Mouse (Mus musculus) right cerebral cortex, adult 2 months (tissue): ENCODE data around the gene Atcay.
"Not testable (repeated sequence)": the region's sequence is repeated elsewhere in the genome, so short reads cannot be mapped to it uniquely, and the experiment has no call there.

Source experiments
- DNase-seq, 2 experiments: peaks; one replicate each; pipeline ENCODE4 v3.0.0; 2021 to 2022; ENCODE audit warnings: low spot score in 2 of 2

The Atcay gene

DNA sequence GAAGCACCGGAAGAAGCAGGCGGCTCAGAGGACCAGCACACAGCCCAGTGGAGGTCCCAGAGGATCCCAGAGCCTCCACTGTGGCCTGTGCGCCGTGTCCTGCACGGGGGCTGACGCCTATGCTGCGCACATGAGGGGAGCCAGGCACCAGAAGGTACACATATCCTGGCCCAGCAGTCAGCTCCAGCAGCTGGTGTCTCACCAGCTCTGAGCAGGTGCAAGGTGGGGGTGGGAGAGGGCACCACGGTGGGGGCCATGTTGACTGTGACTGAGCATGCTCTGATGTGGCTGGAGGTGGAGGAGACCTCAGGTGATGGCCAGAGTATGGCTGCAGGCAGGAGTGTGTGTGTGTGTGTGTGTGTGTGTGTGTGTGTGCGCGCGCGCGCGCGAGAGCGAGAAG lies 11.4 kb upstream of the Atcay start:
- DNase-seq = no peak

GRCm38 (mm10) chr10:81240876-81241275 lies 10.2 kb upstream of the Atcay start:
- DNase-seq = peak; percentile 75 to 80

DNA sequence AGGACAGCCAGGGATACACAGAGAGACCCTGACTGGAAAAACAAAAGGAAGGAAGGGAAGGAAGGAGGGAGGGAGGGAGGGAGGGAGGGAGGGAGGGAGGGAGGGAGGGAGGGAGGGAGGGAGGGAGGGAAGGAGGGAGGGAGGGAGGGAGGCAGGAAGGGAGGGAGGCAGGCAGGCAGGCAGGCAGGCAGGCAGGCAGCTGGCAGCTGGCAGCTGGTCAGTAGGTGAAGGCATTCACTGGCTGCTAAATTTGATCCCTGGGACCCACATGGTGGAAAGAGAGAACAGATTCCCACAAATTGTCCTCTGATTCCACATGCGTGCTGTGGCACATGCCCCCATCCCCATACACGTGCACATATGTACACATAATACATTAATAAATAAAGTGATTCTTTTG lies 8.0 kb upstream of the Atcay start:
- no peak for DNase-seq

DNA sequence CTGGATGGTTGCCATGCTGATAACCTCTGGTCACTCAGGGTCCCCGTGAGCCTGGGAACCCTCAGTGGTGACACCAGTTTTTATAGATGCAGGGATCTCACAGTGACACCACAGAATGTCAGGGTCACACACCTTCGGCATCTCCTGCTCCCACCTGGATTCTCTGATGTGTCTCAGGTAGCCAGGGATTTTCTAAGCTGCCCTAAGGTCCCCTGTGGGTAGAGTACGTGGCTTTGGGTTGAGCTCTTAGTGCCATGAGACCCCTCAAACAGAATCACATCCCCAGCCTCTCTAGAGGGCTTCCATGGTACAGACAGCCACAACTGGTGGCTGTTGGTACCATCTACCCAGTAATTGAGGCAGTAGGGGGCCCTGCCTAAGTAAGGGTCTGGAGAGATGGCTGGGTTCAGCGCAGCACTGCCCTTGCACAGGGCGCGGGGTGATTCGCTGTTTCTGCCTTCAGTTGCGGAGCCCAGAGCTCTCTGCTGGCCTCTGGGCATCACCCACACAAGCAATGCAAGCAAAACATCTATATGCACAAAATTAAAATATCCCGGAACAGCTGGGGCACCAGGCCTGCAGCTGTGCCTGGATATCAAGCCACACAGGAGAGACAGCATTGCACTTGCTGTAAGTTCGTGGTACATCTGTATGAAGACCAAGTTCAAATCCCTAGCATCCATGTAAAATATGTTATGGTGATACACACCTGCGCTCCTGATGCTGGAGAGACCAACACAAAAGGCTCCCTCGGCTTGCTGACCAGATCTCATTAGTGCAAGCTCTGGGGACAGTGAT lies 6.0 kb upstream of the Atcay start:
- DNase-seq = no peak

DNA sequence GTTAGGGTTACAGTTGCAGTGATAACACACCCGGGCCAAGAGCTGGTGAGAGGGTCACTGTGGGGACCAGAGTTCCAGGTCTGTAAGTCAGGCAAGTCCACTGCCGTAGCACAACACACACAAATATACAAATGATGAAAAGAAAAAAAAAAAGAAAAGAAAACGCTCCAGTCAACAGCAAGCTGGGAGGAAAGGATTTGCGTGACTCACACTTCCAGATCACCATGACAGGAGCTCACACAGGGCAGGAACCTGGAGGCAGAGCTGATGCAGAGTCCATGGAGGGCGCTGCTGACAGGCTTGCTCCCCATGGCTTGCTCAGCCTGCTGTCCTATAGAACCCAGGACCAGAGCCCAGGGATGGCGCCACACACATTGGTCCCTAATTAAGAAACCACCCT lies 3.6 kb upstream of the Atcay start:
- DNase-seq = no peak

GRCm38 (mm10) chr10:81233226-81233585 lies 2.6 kb upstream of the Atcay start:
- no peak for DNase-seq

GRCm38 (mm10) chr10:81232580-81233225 lies 2.1 kb upstream of the Atcay start, which contains the start of gene Zfr2:
Zfr2 (plus strand) TSS chr10:81233155.
- peak; percentile 93 to 94 for DNase-seq

DNA sequence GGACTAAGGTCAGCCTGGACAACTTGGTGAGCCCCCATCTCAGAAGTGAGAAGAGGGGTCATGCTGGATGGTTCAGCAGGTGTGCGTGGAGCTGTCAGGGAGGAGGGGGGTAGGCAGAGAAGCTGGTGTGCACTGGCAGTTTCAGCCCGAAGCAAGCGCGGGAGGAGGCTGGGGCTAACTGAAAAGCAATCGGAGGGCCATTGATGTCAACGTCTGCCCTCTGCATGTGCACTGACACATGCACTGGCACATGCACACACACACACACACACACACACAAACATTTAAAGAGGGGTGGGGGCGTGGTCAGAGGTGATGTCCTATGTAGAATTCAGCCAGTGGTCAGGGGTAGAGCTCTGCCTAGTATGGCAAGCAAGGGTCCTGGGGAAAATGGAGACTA lies 803 bp upstream of the Atcay start:
- DNase-seq = no peak

DNA sequence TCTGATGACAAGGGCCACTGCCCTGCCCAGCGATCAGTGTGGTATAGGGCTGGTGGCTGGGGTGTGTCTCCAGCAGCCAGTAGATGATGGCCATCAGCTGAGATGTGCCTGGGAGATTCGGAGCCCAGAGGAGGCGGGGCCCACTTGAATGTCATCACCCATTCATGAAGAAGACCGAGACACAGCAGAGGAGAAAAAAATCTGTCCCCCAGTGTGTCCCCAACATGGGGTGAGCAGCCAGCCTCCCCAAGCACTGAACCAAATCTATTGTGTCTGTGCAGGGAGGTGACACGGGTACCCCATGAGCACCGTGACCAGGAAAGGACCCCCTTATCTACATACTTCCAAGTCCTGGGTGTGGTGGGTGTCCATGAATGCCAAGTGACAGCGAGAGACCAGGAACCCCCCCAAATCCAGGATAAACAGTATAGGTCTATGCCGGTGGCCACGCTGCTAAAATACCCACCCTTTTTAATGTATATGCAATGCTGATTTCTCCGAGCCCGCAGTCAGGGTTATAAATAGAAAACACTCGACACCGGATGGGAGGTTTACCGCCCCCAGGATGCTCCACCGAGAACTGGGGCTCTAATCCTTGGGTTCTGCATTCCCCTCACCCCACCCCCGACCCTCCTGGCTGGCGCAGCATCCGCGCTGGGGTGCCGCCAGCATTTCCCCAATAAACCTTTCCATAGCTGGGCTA lies 747 bp downstream of the Atcay start:
- DNase-seq = peak; percentile 53 to 56

DNA sequence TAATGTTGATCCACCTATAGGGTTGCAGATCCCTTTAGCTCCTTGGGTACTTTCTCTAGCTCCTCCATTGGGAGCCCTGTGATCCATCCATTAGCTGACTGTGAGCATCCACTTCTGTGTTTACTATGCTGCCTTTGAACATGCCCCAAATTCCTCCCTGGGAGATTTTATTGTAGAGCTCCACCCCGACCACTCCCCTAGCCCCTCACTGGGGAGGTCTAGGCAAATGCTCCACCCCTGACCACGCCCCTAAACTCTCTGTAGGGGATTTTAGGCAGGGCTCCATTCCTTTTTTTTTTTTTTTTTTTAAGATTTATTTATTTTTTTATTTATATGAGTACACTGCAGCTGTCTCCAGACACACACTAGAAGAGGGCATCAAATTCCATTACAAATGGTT lies 6.9 kb downstream of the Atcay start:
- not testable (repeated sequence) for DNase-seq

GRCm38 (mm10) chr10:81221402-81222015 lies 9.1 kb downstream of the Atcay start:
- DNase-seq = no peak

GRCm38 (mm10) chr10:81217964-81218363 lies 12.7 kb downstream of the Atcay start:
- peak; percentile 56 to 65 for DNase-seq

DNA sequence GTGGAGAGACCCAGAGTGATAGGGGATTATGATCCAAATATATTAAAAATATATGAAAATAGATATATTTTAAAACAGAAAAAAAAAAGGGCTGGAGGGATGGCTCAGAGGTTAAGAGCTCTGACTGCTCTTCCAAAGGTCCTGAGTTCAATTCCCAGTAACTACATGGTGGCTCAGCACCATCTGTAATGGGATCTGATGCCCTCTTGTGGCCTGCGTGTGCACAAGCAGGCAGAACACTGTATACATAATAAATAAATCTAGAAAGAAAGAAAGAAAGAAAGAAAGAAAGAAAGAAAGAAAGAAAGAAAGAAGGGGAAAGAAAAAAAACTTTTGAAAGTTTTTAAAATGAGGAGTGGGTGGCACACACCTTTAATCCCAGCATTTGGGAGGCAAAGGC lies 13.4 kb downstream of the Atcay start:
- not testable (repeated sequence) for DNase-seq

GRCm38 (mm10) chr10:81216810-81217209 lies 13.8 kb downstream of the Atcay start:
- no peak for DNase-seq

DNA sequence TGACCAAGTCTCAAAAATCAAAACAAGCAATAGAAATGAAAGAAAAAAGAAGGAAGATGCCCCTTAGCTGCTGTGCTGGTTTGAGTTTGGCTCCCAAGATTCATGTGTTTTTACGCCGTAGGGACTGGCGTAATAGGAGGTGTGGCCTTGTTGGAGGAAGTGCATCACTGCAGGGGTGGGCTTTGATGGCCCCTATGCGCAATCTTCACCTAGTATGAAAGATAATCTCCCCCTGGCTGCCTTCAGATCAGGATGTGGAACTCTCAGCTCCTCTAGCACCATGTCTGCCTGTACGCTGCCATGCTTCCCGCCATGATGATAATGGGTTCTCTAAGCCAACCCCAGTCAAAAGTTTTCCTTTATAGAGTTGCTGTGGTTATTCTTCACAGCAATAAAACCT lies 14.4 kb downstream of the Atcay start:
- no peak for DNase-seq

DNA sequence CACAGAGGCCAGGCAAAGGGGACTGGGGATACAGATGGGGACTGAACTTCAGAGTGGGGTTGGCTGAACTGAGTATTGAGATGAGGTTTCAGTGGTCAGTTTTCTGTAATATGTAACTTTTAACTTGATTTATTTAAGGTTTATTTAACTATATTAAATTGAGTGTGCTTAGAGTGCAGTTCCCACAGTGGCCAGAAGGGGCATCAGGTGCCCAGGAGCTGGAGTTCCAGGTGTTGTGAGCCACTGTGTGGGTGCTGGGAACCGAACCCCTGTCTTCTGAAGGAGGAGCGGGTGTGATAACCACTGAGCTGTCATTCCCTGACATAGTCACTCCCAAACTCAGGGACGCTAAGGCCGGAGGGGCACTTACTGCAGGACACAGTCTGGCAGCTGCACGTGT lies 20.5 kb downstream of the Atcay start:
- DNase-seq = no peak

DNA sequence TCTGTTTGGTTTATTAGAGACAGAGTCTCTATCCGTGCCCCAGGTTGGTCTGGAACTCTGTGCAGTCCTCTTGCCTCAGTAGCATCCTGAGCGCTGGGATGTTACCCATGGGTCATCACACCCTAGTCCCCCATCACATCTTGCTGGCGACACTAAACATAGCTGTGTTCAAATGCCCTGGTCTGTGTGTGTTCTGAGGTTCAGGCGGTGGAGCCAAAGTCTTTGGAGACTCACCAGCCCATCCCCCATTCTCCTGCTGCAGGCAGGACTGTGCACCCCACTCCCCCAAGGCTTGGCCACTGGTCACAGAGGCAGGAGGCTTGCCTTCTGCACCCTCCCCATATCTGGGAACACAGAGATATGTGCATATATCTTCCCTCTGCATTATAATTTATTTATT lies 26.5 kb downstream of the Atcay start:
- no peak for DNase-seq

DNA sequence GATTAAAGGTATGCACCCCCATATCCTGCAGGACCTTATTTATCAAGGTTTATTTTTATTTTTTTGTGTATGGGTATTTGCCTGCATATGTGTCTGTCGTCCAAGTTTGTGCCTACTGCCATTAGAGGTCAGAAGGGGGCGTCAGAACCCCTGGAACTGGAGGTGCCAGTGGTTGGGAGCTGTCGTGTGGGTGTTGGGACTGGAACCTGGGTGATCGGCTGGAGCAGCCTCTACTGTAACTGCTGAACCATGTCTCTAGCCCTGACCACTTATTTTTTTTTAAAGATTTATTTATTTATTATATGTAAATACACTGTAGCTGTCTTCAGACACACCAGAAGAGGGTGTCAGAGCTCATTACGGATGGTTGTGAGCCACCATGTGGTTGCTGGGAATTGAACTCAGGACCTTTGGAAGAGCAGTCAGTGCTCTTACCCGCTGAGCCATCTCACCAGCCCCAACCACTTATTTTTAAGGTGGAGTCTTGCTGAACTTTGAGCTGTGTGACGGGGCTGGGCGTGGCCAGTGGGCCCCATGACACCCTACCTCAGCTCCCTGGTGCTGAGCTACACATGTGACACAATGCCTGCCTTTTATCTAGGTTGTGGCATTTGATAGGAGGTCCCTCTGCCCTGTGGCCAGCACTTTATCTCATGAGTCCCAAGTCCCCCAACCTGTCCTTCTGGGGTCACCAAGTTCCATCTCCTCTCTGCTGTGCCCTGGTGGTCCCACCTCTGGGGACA lies 27.5 kb downstream of the Atcay start:
- DNase-seq = no peak

GRCm38 (mm10) chr10:81201807-81202758 lies 28.6 kb downstream of the Atcay start, which contains the start of gene Nmrk2:
Nmrk2 (minus strand) TSS chr10:81202051.
- DNase-seq = no peak

GRCm38 (mm10) chr10:81200605-81201287 lies 29.9 kb downstream of the Atcay start:
- no peak for DNase-seq
